Mouse (Mus musculus): Measurements from ENCODE around the gene Lrrc28.

Lrrc28 gene

DNA sequence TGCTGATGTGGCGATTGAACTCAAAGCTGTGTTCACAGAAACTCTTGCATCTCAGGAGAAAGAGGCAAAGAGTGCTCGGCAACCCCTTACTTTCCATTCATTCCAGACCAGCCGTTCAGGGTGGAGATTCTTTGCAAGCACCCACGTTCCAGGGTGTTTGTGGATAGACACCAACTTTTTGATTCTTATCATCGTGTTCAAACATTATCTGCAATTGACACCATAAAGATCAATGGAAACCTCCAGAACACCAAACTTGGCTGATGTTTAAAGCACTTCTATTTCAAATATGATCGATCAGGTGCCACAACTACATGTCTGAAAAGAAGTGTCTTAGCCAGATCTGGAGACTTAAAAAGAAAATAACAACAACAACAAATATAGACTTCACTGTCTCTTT lies 51.2 kb downstream of the Lrrc28 start:
- DNase-seq (ENCODE audit: low read depth): no peak

DNA sequence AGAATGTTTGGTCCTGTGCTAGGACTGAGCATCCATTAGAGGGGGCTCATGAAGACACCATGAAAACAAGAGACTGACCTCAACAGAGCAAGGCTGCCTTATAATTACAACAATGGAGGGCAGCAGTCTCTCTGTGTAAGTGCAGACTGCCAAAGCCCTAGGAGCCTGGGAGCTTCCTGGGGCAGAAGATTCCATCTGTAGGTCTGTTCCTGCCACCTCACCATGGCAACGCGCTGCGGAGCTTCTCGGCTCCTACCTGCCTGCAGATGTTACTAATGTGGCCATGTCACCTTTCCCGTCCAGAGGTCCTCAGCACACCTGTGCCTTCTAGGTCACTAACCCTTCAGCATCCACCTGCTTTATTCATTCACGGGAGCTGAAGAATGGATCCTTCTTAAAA lies 52.4 kb downstream of the Lrrc28 start:
- DNase-seq (ENCODE audit: low read depth): no peak

DNA sequence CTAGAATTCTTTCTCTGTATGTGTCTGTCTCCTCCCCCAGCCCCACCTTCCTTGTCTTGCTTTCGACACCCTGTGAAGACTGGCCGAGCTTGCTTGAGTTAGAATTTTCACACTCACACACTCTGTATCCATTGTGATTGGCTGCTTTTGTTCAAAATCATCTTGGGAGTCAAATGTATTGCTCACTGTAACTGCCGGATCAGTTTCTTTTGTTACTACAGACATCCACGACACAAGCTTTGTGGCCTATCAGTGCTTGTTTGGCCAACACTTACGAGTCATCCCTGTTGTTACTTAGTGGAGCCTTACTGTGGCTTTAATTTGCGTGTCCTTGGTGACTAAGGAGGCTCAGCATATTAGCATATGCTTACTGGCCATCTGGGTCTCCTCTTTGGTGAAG lies 56.3 kb downstream of the Lrrc28 start:
- no peak for DNase-seq (ENCODE audit: low read depth)

DNA sequence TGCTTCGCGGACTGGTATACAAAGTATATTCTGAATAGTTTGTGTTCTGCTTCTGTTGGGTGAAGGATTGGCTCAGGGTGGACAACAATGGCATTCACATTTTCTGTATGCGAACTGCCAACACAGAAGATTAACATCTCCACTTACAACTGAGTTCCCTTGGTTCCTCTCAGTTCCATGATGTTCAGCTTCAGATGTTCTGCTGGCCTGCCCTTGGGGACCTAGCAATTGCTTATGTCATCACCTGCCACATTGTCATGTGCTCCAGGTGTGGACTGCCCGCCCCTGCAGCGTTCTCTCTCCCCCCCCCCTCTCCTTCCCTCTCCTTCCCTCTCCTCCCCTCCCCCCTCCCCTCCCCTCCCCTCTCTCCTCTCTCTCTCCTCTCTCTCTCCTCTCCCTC lies 58.6 kb downstream of the Lrrc28 start:
- DNase-seq (ENCODE audit: low read depth): no peak

DNA sequence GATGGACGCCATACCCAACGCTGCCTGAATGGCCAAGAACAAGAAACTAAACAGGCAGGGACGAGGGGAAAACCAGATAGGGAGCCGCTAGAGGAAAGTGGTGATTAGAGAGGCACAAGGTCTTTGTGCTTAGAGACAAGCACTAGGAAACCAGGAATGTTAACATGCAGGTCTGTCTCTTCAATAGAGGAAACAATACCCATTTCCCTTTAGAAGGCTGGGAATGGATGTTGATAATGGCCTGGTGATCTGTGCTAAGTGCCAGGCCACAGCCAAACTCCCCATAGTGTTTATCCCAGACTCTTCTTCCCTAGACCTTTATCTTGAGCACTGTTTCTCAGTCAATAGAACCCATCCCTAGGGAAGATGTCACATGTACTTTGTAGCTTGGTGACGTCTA lies 61.2 kb downstream of the Lrrc28 start:
- DNase-seq (ENCODE audit: low read depth): no peak

DNA sequence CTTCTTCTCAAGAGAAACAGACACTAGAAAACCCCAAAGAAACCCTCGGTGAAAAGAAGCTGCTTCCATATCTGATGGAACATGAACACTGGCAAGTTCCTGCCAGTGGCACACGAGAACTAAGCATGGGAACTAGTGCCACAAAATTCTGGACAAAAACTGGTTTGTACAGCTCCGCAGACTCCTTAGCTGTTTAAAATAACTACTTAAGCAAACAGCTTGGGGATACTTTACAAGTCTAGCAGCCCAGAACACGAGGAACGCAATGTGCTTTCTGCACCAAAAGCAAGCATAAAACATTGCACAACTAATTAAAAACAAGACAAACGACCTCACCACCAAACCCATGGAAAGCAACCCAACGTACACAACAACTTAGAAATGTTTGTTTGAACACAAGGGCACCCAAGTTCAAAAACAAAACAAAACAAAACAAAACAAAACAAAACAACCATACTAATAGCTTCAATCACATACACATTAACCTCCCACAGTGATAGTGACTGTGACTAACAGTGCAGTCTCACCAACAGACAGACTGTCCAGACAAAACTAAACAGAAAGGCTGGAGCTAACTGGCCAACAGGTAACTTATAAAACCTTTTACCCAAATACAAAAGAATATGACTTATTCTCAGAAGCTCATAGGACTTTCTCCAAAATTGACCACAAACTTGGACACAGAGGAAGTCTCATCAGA lies 66.1 kb downstream of the Lrrc28 start:
- DNase-seq (ENCODE audit: low read depth): no peak

DNA sequence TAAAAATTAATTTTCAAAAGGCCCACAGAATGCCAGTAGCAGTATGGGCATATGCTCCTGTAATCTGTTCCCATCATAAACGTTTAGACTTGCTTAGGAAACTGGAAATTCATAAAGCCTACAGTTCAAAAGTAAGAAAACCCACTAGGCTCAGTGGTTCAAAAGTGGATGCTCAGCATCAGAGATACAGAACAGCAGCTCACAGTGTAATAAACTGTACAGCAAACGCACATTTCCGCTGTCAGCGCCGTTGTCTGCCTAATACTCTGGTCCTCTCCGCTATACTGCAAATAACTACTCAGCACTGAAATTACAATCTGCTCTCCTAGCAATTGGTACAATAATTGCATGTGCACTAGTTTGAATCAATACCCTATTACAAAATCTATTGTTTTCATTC lies 67.0 kb downstream of the Lrrc28 start:
- no peak for DNase-seq (ENCODE audit: low read depth)

DNA sequence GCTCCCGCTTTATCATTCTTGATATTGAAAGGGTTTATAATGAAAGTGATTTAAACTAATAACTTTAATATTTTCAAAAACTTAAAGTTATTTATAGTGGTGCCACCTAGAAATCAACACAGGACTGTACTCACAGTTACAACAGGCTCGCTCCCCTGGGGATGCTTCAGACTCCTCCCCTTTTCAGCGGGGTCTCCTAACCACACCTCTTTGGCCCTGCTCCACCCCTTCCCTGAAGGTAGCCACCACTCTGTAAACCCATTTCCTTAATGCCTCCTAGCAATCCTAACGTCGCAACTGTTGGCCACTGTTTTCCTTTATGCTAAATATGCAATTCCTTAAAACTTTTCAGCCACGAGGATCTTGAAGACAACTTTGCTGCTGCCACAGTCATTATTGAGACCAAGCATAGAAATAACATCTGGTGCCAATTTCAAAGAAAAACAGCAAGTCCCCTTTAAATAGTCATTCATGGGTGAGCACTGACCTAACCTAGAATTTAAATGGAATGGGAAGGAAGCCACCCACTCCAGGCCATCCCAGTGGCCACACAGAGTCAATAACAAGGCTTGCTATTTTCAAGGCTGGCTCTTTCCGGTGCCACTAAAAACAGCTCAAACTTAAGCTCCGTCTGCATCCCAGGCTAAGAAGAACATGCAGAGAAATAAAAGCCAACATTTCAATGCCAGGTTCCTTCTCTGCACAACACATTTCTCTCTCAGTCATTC lies 78.4 kb downstream of the Lrrc28 start:
- DNase-seq (ENCODE audit: low read depth): no peak

DNA sequence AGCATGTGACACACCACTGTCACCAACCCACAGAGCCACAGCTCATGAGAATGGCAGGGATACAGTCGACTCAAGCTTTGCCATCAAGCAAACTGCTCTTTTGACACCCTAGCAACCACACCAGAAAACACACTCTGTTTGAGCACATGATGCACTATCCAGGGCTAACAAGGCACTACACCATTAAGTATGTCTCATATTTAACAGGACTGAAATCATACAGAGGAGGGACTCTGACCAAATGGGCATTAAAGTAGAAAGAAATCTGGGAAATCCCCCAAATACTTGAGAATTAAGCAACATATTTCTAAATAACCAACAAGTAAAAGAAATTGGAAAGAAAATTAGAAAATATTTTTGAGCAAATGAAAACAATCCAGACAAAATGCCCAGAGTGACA lies 79.9 kb downstream of the Lrrc28 start:
- DNase-seq (ENCODE audit: low read depth): no peak

DNA sequence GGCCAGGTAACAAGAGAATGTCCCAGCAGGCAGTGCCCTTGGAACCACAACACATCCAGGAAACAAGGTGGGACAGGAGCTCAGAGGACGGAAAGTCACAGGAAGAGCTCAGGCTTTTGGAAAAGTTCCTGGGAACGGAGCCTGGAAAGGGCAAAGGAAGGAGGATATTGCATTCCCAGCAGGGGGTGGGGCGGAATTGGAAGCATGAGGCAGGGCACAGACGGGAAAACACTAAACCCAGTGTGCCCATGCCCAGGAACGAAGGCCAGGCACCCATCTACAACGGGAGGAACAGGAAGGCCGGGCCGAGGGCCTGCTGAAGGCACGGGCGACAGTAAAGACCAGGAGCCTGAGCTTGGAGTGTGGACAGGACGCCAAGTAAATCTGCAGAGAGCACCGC lies 82.9 kb downstream of the Lrrc28 start:
- no peak for DNase-seq (ENCODE audit: low read depth)

DNA sequence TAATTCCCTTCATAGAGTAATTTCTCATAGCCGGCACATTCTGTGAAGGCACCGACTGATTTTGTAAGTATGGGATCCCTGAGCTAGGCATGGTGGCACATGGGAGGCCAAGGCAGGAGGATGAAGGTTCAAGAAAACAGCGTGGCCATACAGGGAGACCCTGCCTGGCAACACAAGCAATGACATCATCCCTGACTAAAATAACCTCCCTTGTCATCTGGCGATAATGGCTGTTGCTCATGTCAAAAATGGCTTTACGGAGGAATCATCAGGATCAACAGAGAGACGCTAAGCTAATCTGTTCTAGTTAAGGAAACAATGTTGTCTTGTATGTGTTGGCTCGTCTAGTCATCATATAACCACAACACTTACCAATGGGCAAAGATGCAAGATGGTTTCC lies 85.6 kb downstream of the Lrrc28 start:
- no peak for DNase-seq (ENCODE audit: low read depth)

DNA sequence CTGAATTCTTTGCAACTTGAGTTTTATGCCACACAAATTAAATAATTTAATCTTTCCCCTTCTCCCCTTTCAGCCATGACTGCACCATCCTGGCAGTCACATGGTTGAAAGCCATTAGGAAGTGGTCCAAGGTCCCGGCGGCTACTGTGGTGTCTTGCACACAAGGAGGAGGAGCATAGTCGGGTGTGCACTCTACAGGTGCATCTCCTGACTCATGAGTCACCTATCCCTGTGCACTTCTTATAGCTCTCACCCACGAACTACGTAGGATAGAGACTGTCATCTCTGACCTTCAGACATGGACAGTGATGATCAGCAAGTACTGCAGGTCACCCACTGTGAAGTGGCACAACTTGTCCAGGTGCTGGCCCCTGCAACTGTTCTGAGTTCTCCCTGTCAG lies 86.8 kb downstream of the Lrrc28 start:
- DNase-seq (ENCODE audit: low read depth): no peak

DNA sequence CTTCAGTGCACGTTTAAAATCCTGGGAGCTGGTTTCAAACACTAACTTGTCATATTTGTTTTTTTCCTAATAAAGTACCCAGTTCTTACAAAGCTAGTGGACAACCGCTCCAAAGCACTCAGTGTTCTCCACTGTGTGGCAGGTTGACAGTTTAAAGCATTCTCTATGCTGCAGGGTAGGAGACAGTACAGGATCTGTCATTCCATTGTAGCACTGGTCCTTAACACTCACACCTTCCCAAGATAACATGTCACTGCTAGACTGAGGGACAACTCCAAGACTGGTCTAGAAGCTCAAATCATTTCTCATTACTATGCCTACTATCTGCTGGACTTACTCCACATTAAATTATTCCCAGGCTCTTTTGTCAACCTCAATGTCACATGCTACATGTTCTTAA lies 90.2 kb downstream of the Lrrc28 start:
- DNase-seq (ENCODE audit: low read depth): no peak

DNA sequence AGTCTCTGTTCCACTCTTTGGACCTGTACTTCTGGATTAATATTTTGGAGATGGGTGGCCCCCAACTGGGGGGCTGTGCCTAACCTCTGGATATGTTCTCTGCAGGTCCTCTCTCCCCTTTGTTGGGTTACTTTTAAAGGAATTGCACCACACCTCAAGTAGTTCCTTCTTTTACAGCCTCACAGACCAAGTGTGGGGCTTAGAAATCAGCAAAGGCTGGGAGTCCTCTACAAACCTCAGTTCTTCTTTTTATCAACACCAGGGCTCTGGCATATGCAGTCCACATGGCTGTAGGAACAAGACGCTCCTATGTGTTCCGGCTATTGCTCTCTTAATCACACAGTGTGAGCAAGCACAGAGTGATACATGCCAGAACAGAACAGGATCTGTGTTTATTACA lies 93.8 kb downstream of the Lrrc28 start:
- no peak for DNase-seq (ENCODE audit: low read depth)

DNA sequence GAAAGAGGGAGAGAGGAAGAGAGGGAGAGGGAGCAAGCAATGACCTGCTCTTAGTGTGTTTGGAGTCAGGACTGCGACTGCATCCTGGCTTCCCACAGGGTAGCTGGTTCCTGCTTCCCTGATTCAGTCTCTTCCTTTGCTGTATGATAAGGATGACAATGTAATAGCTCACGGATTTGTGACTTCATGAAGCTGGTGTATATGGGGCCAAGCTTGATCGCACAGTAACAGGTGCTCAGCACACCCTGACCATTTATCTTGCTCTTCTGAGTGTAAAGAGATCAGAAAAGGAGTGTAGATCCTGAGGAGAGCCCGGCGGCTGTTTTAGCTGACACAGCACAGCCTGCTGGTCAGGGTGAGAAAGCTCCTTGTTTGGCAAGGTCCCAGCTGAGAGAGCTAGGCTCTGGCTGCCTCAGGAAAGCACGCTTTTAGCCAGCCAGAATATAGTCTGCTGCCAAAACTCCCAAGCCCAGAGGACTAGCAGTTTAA lies 96.0 kb downstream of the Lrrc28 start:
- peak; percentile 14 for DNase-seq (ENCODE audit: low read depth)

DNA sequence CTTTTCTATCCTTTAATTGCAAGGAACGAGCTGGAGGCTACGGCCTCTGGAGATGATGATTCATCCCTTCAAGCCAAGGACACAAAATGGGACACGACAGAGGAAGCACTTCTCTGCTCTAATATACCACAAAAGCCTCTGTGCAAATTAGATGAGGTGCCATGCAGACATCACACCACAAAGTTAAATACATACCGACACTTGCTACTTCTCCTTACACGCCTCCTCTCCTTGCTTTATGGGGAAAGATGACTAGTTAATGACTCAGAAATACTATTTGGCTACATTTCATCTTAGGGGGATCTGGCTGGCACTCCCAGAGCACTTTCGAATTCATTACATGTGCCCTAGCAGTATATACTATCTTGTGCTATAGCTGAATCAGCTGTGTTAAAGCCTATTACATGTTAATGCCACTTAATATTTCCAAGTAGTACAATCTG lies 96.4 kb downstream of the Lrrc28 start:
- no peak for DNase-seq (ENCODE audit: low read depth)

DNA sequence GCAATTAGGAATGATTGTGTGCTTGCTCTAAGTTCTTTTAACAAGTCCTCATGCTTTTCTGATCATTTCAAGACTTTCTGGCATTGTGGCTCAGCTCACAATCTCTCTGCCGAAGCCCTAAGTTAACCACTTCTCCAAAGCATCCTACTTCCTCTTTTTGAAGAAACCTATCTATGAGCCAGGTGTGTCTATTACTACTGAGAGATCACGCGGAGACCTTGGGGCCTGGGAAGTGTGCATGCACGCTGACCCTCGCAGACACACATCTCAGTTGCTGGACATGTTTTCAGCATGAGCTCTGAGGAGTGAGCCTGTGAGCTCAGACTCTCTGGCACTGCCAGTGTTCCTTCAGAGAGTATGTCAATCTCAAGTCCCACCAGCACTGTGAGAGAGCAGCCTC lies 98.8 kb downstream of the Lrrc28 start:
- no peak for DNase-seq (ENCODE audit: low read depth)

DNA sequence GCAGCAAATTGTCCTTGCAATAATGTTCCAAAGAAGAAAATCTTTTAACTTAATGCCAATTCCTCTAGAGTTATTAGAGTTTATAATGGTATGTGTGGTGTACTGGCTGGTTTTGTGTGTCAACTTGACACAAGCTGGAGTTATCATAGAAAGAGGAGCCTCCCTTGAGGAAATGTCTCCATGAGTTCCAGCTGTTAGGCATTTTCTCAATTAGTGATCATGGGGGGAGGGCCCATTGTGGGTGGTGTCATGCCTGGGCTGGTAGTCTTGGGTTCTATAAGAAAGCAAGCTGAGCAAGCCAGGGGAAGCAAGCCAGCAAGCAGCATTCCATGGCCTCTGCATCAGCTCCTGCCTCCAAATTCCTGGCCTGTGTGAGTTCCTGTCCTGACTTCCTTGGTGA lies 100.5 kb downstream of the Lrrc28 start:
- DNase-seq (ENCODE audit: low read depth): no peak

DNA sequence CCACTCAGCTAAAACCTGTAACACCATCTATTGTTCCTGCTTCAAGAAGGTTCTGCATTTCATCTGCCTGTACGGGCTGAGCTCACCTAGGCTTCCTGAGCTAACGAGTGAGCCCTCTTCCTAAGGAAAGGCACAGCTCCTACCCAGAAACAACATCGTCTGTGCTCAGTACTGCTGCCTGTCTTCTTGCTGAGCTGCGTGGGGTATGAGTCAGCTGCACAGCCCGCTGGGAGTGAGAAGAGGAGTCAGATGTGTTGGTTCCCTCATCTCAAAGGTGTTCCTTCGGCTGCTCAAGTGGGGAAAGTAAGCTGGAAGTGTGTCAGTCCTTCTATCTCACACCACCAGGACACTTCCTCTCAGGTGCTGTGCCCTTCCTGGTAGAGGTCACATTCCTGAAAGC lies 101.4 kb downstream of the Lrrc28 start:
- no peak for DNase-seq (ENCODE audit: low read depth)

DNA sequence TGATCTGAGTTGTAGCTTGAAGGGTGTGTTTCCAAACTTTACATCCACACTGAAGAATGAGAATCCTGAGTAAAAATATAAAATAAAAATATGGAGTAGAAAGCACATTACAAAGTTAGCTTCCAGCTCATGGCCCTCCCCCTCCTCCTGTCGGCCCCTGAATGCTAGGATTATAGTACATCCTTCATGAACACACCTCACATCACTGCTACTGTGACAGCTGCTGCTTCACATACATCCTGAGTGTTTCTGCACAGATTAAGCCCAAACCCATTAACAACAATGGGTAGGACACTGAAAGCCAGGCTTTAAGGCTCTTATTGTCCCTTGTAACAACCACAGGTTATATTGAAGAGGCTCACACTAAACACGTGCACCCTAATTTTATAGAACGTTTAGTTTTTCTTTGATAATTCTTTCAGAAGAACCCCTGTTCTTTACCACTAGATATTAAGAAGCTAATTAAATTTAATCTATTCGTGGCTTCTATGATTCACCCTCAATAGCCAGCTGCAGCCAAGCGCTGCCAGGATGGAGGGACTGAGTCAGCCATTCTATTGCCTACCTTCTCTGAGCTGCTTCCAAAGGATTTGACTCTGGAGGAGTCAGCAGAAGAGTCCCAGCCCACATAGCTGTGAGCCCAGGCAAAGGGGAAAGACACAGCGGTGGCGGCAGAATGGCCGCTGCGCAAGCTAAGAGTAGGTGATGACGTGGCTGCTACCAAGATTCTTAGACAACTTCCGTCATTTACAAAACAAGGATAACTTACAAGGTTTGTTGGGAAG lies 108.3 kb downstream of the Lrrc28 start:
- no peak for DNase-seq (ENCODE audit: low read depth)

DNA sequence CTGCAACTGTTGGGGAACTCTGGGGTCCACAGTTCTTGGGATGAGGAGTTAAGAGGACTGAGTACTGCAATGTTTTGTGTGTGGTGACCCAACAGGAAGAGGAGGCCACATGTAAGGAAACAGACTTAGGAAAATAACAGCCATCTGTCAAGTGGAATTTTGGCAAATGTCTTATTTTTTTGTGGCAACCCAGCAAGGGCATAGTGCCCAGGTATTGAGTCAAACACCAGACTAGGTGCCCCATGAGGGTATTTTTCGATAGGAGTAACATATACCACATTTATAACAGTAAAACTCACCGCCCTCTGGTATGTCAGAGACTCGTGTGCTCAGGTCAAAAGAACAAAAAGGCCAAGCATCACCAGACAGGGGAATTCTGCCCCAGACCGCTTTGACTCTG lies 109.1 kb downstream of the Lrrc28 start:
- no peak for DNase-seq (ENCODE audit: low read depth)

DNA sequence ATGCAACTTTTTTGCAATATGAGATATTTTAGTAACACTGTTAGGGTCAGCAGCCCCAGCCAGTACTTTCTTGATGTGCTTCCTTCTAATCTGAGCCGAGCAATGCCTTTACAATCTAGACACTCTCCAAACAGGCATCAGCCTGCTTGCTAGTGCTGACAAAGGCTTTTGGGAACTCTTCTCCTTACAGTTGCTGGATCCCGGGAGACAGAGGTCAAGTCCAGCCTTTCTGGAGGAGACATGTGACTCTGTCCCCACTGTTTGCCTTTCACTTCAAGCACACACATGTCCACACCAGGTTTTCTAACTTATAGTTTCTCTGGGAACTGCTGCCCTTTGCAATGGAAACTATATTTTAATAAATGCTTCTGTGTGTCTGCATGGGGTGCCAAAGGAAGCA lies 114.1 kb downstream of the Lrrc28 start:
- no peak for DNase-seq (ENCODE audit: low read depth)

DNA sequence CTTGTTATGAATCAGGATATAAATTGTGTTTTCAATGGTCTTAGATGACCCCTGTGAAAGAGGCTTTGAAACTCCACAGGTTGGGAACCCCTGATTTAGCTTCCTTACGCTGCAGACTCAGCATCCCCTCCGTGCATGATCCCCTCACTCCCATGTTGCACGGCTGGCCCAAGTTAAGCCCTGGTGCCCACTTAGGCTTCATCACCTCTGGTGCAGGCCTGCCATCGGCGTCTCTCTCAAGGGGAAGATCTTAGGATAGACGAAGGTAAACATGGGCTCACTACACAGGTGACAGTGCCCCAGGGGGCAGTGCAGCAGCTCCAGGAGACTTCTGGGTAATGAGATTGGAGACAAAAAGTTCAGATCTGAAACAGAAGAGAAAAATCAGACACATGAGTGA lies 115.7 kb downstream of the Lrrc28 start:
- DNase-seq (ENCODE audit: low read depth): no peak

All from induced T-regulatory cell, adult 2 months (primary cell).